Mouse (Mus musculus): ENCODE data around the gene Rpl21. TPM values are rescaled to one million over a fixed set of nuclear protein-coding genes. Genes with fewer than 3 reads are reported as not detected.

Rpl21 gene
- total RNA-seq (2021): 100 to 1,000 TPM; 135 to 146 TPM
- long read RNA-seq, experiment 1, partial matches to known transcripts: 0 of 10 reads
- long read RNA-seq, experiment 1, other reads (novel, unspliced or antisense): 7 of 10 reads
- long read RNA-seq, experiment 2, transcript Rpl21-204 (2 exons, 632 nt): major isoform, 5 of 13 reads
- long read RNA-seq, experiment 2, partial matches to known transcripts: 1 of 13 reads
- long read RNA-seq, experiment 2, other reads (novel, unspliced or antisense): 4 of 13 reads

- peak; percentile 96 to 98 for DNase-seq
Measured at GRCm38 (mm10) chr5:146832769-146833448, at the start of gene Rpl21. Gene Rpl21 (plus strand): TSS chr5:146832890.

GRCm38 (mm10) chr5:146783300-146783699 is 49.4 kb upstream of the Rpl21 start:
- no peak for DNase-seq

- DNase-seq: no peak
Measured at GRCm38 (mm10) chr5:146783891-146784290, 48.8 kb upstream of the Rpl21 start.

- DNase-seq: no peak
Measured at GRCm38 (mm10) chr5:146786123-146786522, 46.6 kb upstream of the Rpl21 start.

- DNase-seq: no peak
Measured at GRCm38 (mm10) chr5:146789413-146789812, 43.3 kb upstream of the Rpl21 start.

- no peak for DNase-seq
Measured at GRCm38 (mm10) chr5:146790944-146791343, 41.7 kb upstream of the Rpl21 start.

GRCm38 (mm10) chr5:146792140-146792791 is 40.4 kb upstream of the Rpl21 start:
- DNase-seq: peak; percentile 43 to 52

- peak in 1 of 2 experiments; percentile 55 for DNase-seq
Measured at GRCm38 (mm10) chr5:146793630-146794083, 39.0 kb upstream of the Rpl21 start.

- DNase-seq: peak in 1 of 2 experiments; percentile 48
Measured at GRCm38 (mm10) chr5:146794084-146794852, 38.4 kb upstream of the Rpl21 start.

GRCm38 (mm10) chr5:146794853-146795252 is 37.8 kb upstream of the Rpl21 start, which contains the start of gene Usp12:
Gene Usp12 (minus strand): TSS chr5:146795006.
- DNase-seq: peak; percentile 98 to 99

- no peak for DNase-seq
Measured at GRCm38 (mm10) chr5:146795728-146796127, 37.0 kb upstream of the Rpl21 start.

GRCm38 (mm10) chr5:146798031-146798430 is 34.7 kb upstream of the Rpl21 start:
- DNase-seq: no peak

- peak in 1 of 2 experiments; percentile 44 for DNase-seq
Measured at GRCm38 (mm10) chr5:146806004-146806430, 26.7 kb upstream of the Rpl21 start.

- DNase-seq: no peak
Measured at GRCm38 (mm10) chr5:146809951-146810350, 22.7 kb upstream of the Rpl21 start.

GRCm38 (mm10) chr5:146812866-146813265 is 19.8 kb upstream of the Rpl21 start:
- DNase-seq: no peak

- DNase-seq: no peak
Measured at GRCm38 (mm10) chr5:146813421-146813820, 19.3 kb upstream of the Rpl21 start.

GRCm38 (mm10) chr5:146815394-146815793 is 17.3 kb upstream of the Rpl21 start:
- no peak for DNase-seq

- DNase-seq: no peak
Measured at GRCm38 (mm10) chr5:146817583-146817982, 15.1 kb upstream of the Rpl21 start.

GRCm38 (mm10) chr5:146818906-146819623 is 13.6 kb upstream of the Rpl21 start:
- DNase-seq: no peak

GRCm38 (mm10) chr5:146823005-146823404 is 9.7 kb upstream of the Rpl21 start:
- DNase-seq: no peak

- no peak for DNase-seq
Measured at GRCm38 (mm10) chr5:146829528-146829927, 3.2 kb upstream of the Rpl21 start.

- no peak for DNase-seq
Measured at GRCm38 (mm10) chr5:146832435-146832768, 288 bp upstream of the Rpl21 start.

All from heart, adult 18-20 months (tissue).